In the genomic region with DNA sequence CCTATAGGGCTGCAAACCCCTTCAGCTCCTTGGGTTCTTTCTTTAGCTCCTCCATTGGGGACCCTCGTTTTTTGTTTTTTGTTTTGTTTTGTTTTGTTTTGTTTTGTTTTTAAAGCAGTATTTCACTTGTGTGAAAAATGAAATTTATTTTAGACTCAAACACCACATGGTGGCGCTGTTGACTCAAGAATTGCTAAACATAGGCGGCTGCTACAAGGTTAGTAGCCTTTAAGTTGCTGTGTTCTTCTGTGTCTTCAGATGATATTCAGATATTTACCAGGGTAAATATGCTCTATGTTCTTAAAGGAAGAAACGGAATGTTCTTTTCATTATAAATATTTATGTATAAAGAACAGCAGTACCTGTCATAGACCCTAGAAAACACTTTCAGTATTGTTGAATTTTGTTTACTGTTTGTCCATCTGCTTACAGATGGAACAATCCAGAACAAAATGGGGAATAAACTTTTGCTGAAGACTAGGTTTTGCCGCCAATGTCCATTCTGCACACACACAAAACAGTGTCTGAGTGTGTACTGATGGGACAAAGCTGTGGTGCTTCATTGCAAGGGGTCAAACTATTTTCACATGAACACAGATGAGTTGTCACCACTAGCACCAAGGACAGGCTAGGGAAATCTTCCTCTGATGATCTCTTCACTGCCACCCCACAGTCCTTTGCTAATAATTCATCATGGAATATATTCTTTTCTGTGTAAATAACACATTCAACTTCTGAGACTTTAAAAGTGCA, we compare ENCODE assay signal across 8 mouse cellular contexts.
DNase-seq lines count a peak whose midpoint lies in the region; ATAC-seq and TF ChIP-seq lines count a peak whose summit lies in the region.

No protein-coding gene starts in this region.

- H3K27ac ChIP-seq in gastrocnemius, adult 2 months: no peak overlapping the region
- no peak overlapping the region for H3K27ac ChIP-seq in stomach, postnatal 0 days (replicated peaks)

- no peaks in the 10 kb centered on the region for H3K36me3 ChIP-seq in G1E (replicated peaks)
- H3K36me3 ChIP-seq in stomach, postnatal 0 days (ENCODE audit: control insufficient read depth, insufficient read depth, low read length): no peaks in the 10 kb centered on the region

- H3K27me3 ChIP-seq in G1E (ENCODE audit: insufficient read depth, low read length): no peaks in the 10 kb centered on the region
- no peaks in the 10 kb centered on the region for H3K27me3 ChIP-seq in stomach, postnatal 0 days (ENCODE audit: control insufficient read depth, insufficient read depth, low read length)

- no peaks in the 10 kb centered on the region for H3K9me3 ChIP-seq in G1E (replicated peaks)
- no peaks in the 10 kb centered on the region for H3K9me3 ChIP-seq in stomach, postnatal 0 days (ENCODE audit: control insufficient read depth, low read length)

- peak; percentile 57 for TF ChIP-seq CTCF in gastrocnemius, adult 2 months (IDR thresholded peaks at IDR 0.05)
- TF ChIP-seq CTCF in G1E (IDR thresholded peaks at IDR 0.05; ENCODE audit: low read depth, low read length): no peak
- TF ChIP-seq CTCF in stomach, postnatal 0 days (IDR thresholded peaks at IDR 0.05; ENCODE audit: low read depth): peak; percentile 75

- no peak overlapping the region for H3K4me2 ChIP-seq in stomach, postnatal 0 days (replicated peaks; ENCODE audit: low read depth)

- H3K4me3 ChIP-seq in gastrocnemius, adult 2 months: no peak overlapping the region
- no peak overlapping the region for H3K4me3 ChIP-seq in G1E (ENCODE audit: low read depth, low read length)
- H3K4me3 ChIP-seq in stomach, postnatal 0 days (ENCODE audit: low read depth, low read length): no peak overlapping the region

- intact Hi-C loops in gastrocnemius, adult 2 months (cut with DNase I): no loop called here

- WGBS in stomach, postnatal 0 days: 10% methylated on average over 5 of the region's 5 CpGs

- no peak overlapping the region for H3K9ac ChIP-seq in stomach, postnatal 0 days (ENCODE audit: low read length)

- peaks cover 5% of the 10 kb centered on the region for H3K4me1 ChIP-seq in G1E (ENCODE audit: insufficient read depth, low read depth, low read length)
- H3K4me1 ChIP-seq in stomach, postnatal 0 days (replicated peaks; ENCODE audit: control insufficient read depth, insufficient read depth): no peaks in the 10 kb centered on the region

- DNase-seq in gastrocnemius, adult 2 months: peak; percentile 47
- no peak for DNase-seq in gastrocnemius, adult 8-10 months (ENCODE audit: low spot score in 2 of 2)
- DNase-seq in G1E (ENCODE audit: low spot score): peak; percentile 3
- peak; percentile 15 to 74 for DNase-seq in cerebellum, postnatal 25 days
- peak; percentile 28 for DNase-seq in layer of hippocampus, adult 9-11 months
- peak; percentile 28 for DNase-seq in stomach, postnatal 0 days (ENCODE audit: low spot score)

- TF ChIP-seq EP300 in stomach, postnatal 0 days (optimal IDR thresholded peaks at IDR 0.05): no peak

- ATAC-seq in G1E (ENCODE audit: extremely low read depth, insufficient number of reproducible peaks, low FRiP score, poor library complexity, severe bottlenecking): peak; percentile 81
- ATAC-seq in granulocyte monocyte progenitor cell, adult 5-6 weeks (replicated peaks; ENCODE audit: poor library complexity, severe bottlenecking): peak; percentile 83
- peak; percentile 71 for ATAC-seq in megakaryocyte-erythroid progenitor cell, adult 5-6 weeks (replicated peaks; ENCODE audit: low FRiP score, low TSS enrichment, poor library complexity, severe bottlenecking)
- no peak for ATAC-seq in stomach, postnatal 0 days (ENCODE audit: low FRiP score, low TSS enrichment)

Comparison
In these comparisons a context has a peak if more than half of its experiments do, and no peak if none do; other contexts are left out.
1. DNase-seq: peak in gastrocnemius, adult 2 months (single experiment), G1E (single experiment), cerebellum, postnatal 25 days (2 of 2), layer of hippocampus, adult 9-11 months (single experiment) and stomach, postnatal 0 days (single experiment); none in gastrocnemius, adult 8-10 months (0 of 2).